Mouse (Mus musculus): ENCODE data around the gene Sart3.
"Not testable (repeated sequence)": the region's sequence is repeated elsewhere in the genome, so short reads cannot be mapped to it uniquely, and the experiment has no call there.

Gene Sart3

DNA sequence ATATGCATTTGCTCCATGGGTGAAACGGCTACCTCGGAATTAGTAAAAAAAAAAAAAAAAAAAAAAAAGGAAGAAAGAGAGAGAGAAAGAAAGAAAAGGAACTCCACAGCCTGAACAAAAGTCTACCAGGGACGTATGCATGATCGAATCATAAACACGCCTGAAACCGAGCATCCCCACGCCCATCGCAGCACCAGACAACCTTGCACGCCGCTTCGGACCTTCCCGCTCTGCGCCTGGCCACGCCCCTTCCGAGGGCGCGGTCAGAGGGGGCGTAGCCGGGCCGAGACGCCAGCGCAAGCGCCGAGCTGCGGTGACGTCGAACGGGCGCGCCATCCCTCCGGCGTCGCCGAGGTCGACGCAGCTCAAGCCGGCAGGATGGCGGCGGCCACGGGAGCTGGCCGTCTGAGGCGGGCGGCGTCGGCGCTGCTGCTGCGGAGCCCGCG lies at the start of gene Sart3, which contains the start of gene Iscu:
Sart3 (minus strand) TSS at position 61 of the 446 bp plus-strand sequence.
Iscu (plus strand) TSS at position 299 of the 446 bp plus-strand sequence.
- DNase-seq (ENCODE audit: low read depth, low spot score) = peak; percentile 99

DNA sequence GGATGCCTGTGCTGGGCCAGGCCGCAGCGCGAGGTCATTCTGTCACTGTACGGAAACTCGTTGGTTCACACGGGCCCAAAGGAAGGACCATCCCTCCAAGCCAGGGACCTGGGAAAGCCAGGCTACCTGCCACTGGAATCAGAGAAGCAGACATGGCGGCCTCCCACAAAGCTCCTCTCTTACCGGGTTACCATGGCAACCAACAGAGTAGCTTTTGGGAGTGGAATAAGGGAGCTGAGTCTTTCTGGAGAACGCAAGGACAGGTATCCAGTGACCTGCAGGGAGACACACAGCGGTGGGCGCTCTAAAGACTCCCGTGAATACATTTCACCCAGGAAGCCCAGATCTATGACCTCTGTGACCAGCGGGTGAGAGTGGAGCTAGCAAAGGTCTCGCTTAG lies 46.3 kb upstream of the Sart3 start:
- peak; percentile 84 for DNase-seq (ENCODE audit: low read depth, low spot score)

DNA sequence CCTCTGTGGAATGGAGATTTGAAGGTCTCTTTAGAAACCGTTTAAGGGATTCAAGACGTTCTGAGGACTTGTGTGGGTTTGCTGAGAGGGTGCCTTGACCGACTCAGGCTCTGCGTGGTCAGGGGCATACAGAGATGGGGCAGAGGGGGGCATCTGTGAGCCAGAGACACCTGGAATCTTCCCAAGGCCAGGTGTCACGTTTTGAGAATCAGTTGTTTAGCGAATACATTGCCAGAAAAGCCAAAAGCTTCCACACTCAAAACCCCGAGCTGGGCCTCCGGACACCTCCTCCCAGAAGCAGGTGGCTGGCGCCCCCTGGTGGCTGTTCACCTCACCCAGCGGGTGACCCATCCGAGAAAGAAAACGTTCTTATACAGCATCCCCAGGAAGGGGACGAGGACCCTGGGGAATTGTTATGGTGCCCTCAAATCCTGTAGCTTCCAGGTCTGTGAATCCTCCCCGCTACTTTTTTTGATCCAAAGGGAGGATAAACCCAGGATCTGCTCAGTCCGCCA lies 43.4 kb upstream of the Sart3 start:
- DNase-seq (ENCODE audit: low read depth, low spot score) = peak; percentile 90

DNA sequence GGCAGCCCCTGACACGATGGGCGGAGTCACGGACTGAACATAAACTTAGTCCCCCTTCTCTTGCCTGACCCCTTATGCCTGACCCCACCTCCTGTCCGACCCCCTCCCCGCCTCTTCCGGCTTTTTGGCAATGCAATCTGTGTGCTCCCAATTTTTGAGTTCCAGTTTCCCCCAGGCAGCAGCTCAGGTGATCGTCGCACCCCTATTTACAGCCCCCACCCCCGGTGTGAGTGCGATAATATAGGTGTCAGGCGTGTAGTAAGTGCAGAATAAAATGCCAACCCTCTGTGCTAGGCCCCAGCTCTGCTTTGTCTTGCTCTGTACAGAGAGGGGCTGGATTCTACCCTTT lies 42.7 kb upstream of the Sart3 start:
- DNase-seq (ENCODE audit: low read depth, low spot score) = no peak

DNA sequence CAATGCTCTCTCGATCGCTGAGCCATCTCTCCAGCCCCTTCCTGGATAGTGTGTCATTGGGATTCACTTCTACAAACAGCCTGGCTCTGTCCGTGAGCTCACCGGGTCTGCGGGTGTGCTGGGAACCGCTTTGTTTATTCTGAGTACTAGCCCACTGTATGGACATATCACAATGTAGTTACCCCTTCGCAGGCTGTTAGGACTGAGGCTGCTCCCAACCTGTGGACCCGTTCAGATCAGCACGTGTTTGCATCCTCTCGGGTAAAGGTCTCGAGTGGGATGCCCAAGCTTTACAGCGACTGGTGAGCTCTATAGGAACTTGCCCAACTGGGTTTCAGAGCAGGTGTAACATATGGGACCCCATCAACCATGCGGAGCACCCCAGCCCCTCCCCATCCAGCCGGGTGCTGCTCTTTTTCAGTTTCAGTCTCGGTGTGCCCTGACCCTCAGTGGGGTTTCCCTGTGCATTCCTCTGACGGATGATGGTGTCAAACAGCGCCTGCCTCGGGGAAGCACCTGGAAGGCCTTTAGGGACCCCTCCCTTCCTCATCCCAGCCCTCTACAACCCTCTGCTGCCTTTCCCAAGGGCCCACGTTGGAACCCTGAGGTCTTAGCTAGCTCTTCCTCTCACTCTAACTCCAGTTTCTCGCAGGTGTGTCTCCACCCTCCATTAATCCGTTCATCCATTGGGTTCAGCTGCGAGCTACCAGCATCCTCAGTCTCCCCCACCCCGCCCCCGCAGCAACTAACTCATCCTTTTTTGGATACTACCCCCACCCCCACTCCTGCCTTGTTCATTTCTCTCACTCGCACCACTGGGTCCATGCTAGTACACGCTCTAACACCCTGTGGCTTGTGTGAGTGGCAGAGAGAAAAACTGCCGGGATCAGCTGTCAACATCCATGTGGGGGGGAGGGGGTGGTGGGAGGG lies 42.1 kb upstream of the Sart3 start:
- DNase-seq (ENCODE audit: low read depth, low spot score) = no peak

DNA sequence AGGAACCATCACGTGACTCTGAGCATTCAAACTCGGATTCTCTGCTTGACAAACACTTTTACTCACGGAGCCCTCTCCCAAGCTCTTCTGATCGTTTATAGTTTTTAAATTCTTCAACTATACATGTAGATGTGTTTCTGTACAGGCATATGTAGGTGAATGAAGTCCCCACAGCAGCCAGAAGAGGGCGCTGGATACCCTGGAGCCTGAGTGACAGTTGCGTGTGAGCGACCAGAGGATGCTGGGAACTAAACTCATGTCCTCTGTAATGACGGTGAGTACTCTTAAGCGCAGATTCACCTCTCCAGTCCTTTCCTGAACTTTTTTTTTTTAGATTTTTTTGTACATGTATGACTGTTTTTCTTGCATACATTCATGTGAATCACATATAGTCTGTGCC lies 41.3 kb upstream of the Sart3 start:
- peak; percentile 88 for DNase-seq (ENCODE audit: low read depth, low spot score)

- no peak for DNase-seq (ENCODE audit: low read depth, low spot score)
Observed at GRCm38 (mm10) chr5:113812638-113813037, 40.3 kb upstream of the Sart3 start.

- not testable (repeated sequence) for DNase-seq (ENCODE audit: low read depth, low spot score)
Observed at GRCm38 (mm10) chr5:113811824-113812420, 39.6 kb upstream of the Sart3 start.

DNA sequence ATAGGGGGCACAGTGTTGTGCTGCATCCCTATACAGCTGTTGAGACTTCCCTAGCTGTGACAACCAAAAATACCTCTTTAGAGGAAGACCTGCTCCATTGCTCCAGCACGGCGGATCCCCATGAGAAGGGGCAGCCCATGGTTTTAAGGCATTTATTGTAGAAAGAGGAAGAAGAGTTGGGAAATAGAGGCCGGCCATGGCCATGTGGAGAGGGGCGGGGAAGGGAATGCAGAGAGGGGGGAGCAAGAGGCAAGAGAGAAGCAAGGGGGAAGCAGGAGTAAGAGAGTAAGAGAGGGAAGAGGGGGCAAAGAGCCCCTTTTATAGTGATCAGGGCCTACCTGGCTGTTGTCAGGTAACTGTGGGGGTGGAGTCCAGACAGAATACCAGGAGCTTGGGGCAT lies 37.8 kb upstream of the Sart3 start:
- no peak for DNase-seq (ENCODE audit: low read depth, low spot score)

GRCm38 (mm10) chr5:113808177-113808576 lies 35.9 kb upstream of the Sart3 start:
- DNase-seq (ENCODE audit: low read depth, low spot score) = no peak

GRCm38 (mm10) chr5:113807712-113808111 lies 35.4 kb upstream of the Sart3 start:
- no peak for DNase-seq (ENCODE audit: low read depth, low spot score)

- no peak for DNase-seq (ENCODE audit: low read depth, low spot score)
Observed at GRCm38 (mm10) chr5:113806414-113806813, 34.1 kb upstream of the Sart3 start.

GRCm38 (mm10) chr5:113805301-113805700 lies 33.0 kb upstream of the Sart3 start:
- DNase-seq (ENCODE audit: low read depth, low spot score) = no peak

DNA sequence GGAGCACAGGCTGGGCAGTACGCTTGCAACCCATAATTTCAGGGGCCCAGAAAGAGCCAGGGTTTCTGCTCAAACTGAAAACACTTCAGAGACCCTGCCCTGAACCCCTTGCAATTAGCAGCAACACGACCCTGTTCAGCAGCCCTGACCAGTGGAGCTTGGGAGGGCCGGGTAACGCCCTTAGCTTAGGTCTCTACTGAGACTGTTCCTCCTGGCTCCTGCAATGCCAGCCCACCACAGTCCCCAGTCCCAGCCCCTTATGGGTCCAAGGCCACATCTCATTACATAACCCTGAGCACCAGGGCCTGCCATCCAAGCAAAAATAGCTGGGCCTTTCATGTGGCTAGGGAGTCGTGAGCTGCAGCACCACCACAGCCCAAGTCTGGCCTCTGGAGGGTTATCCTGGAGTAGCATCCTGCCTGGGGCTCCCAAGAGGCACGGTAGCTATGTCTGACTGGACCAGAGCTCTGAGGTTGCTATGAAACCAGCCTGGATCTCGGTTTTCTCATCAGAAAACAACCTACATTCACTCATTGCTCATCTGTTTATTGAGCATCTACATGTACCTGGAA lies 32.2 kb upstream of the Sart3 start:
- DNase-seq (ENCODE audit: low read depth, low spot score) = no peak

- DNase-seq (ENCODE audit: low read depth, low spot score) = peak; percentile 70
Observed at GRCm38 (mm10) chr5:113800280-113800679, 28.0 kb upstream of the Sart3 start, which contains the start of gene Tmem119. Tmem119 (minus strand) TSS chr5:113800516.

DNA sequence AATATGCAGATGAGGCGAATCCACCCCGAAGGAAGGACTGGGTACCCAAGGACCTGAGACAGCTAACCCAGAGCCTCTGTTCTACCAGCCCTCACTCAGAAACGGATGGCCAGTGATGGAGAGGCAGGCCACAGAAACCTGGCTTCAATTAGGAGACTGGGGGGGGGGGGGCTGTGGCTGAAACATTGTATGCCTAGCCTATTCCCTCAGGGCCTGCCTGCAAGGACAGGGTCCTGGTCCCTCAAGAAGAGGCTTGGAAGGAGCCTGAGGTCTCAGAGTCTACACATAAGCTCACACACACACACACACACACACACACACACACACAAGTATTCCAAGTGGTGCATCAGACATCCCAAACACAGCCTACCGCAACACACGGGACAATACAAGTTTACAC lies 27.4 kb upstream of the Sart3 start:
- DNase-seq (ENCODE audit: low read depth, low spot score) = no peak

DNA sequence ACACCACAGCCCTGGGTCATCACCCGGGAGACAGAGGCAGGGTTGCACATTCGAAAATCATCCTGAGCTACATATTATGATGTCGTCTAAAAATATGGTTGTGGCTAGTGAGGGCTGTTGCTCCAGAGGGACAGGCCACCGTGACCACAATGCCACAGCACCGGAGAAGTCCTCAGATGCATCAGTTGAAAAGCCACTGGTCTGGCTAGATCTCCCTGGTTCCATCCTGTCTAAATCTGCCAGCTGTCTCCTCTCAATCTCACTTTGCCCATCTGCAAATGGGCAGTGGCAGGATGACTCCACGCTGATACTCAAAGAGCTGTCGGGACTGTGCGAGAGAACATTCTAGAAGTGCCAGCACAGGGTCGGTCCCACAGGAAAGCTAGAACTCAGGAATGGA lies 26.2 kb upstream of the Sart3 start:
- no peak for DNase-seq (ENCODE audit: low read depth, low spot score)

- DNase-seq (ENCODE audit: low read depth, low spot score) = no peak
Observed at GRCm38 (mm10) chr5:113797149-113797882, 25.0 kb upstream of the Sart3 start.

GRCm38 (mm10) chr5:113796401-113797148 lies 24.3 kb upstream of the Sart3 start:
- DNase-seq (ENCODE audit: low read depth, low spot score) = peak; percentile 47

GRCm38 (mm10) chr5:113791197-113792095 lies 19.1 kb upstream of the Sart3 start:
- no peak for DNase-seq (ENCODE audit: low read depth, low spot score)

Measured in ZHBTc4 (cell line).